Mouse (Mus musculus): ENCODE results near the gene Gm49358.

GRCm38 (mm10) chr10:86791507-86792184 is 27.9 kb downstream of the Gm49358 start:
- TF ChIP-seq CTCF (IDR thresholded peaks at IDR 0.05; ENCODE audit: extremely low read depth, insufficient read depth, low read length) (no peak), POLR2A (IDR thresholded peaks at IDR 0.05; ENCODE audit: extremely low read depth, insufficient read depth, low read length) (no peak)

All from cortical plate, adult 2 months (tissue).